Mouse (Mus musculus): ENCODE measurements around the gene Galnt4. TPM values are rescaled to one million over a fixed set of nuclear protein-coding genes. Genes with fewer than 3 reads are reported as not detected.

Gene Galnt4
- polyA plus RNA-seq, 1 experiment from 2014 or later: 10.0 TPM

DNA sequence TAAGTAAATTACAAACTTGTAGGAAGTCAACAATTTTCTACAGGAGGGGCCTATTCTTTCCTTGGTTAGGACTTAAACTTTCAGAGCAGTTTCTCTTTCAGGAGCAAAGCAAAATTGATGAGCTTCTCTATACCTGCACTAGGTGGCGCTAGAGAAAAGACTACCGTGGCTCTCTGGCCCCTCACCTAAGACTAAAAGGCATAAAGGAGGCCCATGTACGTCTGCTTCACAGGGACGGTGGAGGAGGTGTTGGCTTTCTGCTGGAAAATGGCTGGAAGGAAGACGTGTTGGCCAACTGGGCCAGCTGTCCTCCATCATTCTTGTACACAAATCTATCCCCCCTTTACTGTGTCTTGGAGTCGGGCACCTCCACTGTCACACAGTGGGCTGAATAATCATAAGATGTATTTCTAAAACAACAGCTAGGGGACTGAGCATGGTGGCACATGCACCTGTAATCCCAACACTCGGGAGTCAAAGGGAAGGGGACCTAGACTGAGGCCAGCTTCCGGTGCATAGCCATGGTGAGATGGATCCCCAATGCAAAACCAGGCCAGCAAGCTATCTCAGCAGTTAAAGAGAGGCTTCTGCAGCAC is 54.1 kb downstream of the Galnt4 start:
- 38% methylated on average over 8 of the region's 8 CpGs for WGBS
- no peak for ATAC-seq (ENCODE audit: insufficient number of reproducible peaks, low FRiP score, low TSS enrichment, low read depth)
- no peak overlapping the region for H3K9ac ChIP-seq
- H3K9me3 ChIP-seq (replicated peaks): no peaks in the 10 kb centered on the region
- no peaks in the 10 kb centered on the region for H3K36me3 ChIP-seq
- H3K4me2 ChIP-seq (replicated peaks): no peak overlapping the region
- H3K4me3 ChIP-seq (replicated peaks): no peak overlapping the region
- no peaks in the 10 kb centered on the region for H3K27me3 ChIP-seq
- no peak overlapping the region for H3K27ac ChIP-seq (replicated peaks)
- 0 out of 2 replicates have a peak, but pooled peaks cover 10% of the 10 kb centered on the region for H3K4me1 ChIP-seq

Other genes starting within 250 kb of the Galnt4 start
- 116 and 122 TPM in 2 replicates for gene Atp2b1, start 193.8 kb upstream of the Galnt4 start, polyA plus RNA-seq (2015; fragmentation: Nextera tagmentation; extraction: Ambion mirVana)
- gene Poc1b, start 1.1 kb upstream of the Galnt4 start, polyA plus RNA-seq (2015; fragmentation: Nextera tagmentation; extraction: Ambion mirVana): 16.9 and 20.5 TPM in 2 replicates
- gene Phxr2, start 18.2 kb downstream of the Galnt4 start, polyA plus RNA-seq (2015; fragmentation: Nextera tagmentation; extraction: Ambion mirVana): not detected in 2 replicates
- gene Dusp6, start 155.1 kb downstream of the Galnt4 start, polyA plus RNA-seq (2015; fragmentation: Nextera tagmentation; extraction: Ambion mirVana): 65.2 and 68.1 TPM in 2 replicates

Measured in embryonic facial prominence, embryonic 15.5 days (tissue).